Mouse (Mus musculus) embryonic facial prominence, embryonic 11.5 days (tissue): ENCODE measurements around the gene Slamf8. TPM values are rescaled to one million over a fixed set of nuclear protein-coding genes. Genes with fewer than 3 reads are reported as not detected.
A peak's percentile ranks its signal among the peaks of the same experiment; 100 is the strongest.

Source experiments
- ATAC-seq: fragments of 200-750 bp; cut with Nextera tagmentation; replicated peaks from 2 replicates; pipeline ENCODE4 v1.8.0; 2017; ENCODE audit warnings: low read depth; ENCODE audit not compliant: insufficient number of reproducible peaks, low FRiP score, low TSS enrichment
- DNase-seq: peaks from one replicate; pipeline ENCODE4 v3.0.0-alpha.2; 2015; ENCODE audit warnings: low spot score
- H3K27ac ChIP-seq: fragments of 300-500 bp; sonication (generic); replicated peaks from 2 replicates; pipeline ENCODE4 v1.5.1; 2014; ENCODE audit warnings: mild to moderate bottlenecking, low read depth, low read length, control low read depth
- H3K27me3 ChIP-seq: fragments of 300-500 bp; sonication (generic); 2 replicates; pipeline ENCODE4 v1.6.1; 2014; ENCODE audit warnings: mild to moderate bottlenecking, low read length, moderate library complexity, mixed read lengths; ENCODE audit not compliant: control insufficient read depth, insufficient read depth
- H3K36me3 ChIP-seq: fragments of 300-500 bp; sonication (generic); replicated peaks from 2 replicates; pipeline ENCODE4 v1.6.1; 2014; ENCODE audit warnings: low read depth, mild to moderate bottlenecking, low read length, moderate library complexity, mixed read lengths; ENCODE audit not compliant: control insufficient read depth, insufficient read depth
- H3K4me1 ChIP-seq: fragments of 300-500 bp; sonication (generic); 2 replicates; pipeline ENCODE4 v1.6.1; 2014; ENCODE audit warnings: low read length, mixed read lengths; ENCODE audit not compliant: control insufficient read depth, insufficient read depth
- H3K4me2 ChIP-seq: fragments of 300-500 bp; sonication (generic); 2 replicates; pipeline ENCODE4 v1.6.1; 2014; ENCODE audit warnings: low read depth, mild to moderate bottlenecking, control low read depth, low read length, moderate library complexity
- H3K4me3 ChIP-seq: fragments of 300-500 bp; sonication (generic); 2 replicates; pipeline ENCODE4 v1.5.1; 2014; ENCODE audit warnings: low read depth, low read length, control low read depth
- H3K9ac ChIP-seq: fragments of 300-500 bp; sonication (generic); replicated peaks from 2 replicates; pipeline ENCODE4 v1.6.1; 2014; ENCODE audit warnings: mild to moderate bottlenecking, control low read depth, low read length
- H3K9me3 ChIP-seq: fragments of 300-500 bp; sonication (generic); replicated peaks from 2 replicates; pipeline ENCODE4 v1.6.1; 2016; ENCODE audit warnings: mild to moderate bottlenecking, low read length, inconsistent platforms, mixed read lengths; ENCODE audit not compliant: control insufficient read depth
- WGBS: fragments of 180-500 bp; shearing (Covaris S2); extraction: QIAGEN DNeasy Blood & Tissue Kit; methylation state at CpG from one replicate; pipeline ENCODE4 v1.1.7; 2014; 5-methylcytosine and 5-hydroxymethylcytosine counted together
- polyA plus RNA-seq: library from polyadenylated mRNA; unstranded; fragments of >200 nt; fragmentation: Nextera tagmentation; extraction: Ambion mirVana; gene quantifications from 2 replicates; pipeline ENCODE4 v1.2.1, GENCODE M21; 2014

The Slamf8 gene
- polyA plus RNA-seq, 1 experiment from 2014 or later = not detected

DNA sequence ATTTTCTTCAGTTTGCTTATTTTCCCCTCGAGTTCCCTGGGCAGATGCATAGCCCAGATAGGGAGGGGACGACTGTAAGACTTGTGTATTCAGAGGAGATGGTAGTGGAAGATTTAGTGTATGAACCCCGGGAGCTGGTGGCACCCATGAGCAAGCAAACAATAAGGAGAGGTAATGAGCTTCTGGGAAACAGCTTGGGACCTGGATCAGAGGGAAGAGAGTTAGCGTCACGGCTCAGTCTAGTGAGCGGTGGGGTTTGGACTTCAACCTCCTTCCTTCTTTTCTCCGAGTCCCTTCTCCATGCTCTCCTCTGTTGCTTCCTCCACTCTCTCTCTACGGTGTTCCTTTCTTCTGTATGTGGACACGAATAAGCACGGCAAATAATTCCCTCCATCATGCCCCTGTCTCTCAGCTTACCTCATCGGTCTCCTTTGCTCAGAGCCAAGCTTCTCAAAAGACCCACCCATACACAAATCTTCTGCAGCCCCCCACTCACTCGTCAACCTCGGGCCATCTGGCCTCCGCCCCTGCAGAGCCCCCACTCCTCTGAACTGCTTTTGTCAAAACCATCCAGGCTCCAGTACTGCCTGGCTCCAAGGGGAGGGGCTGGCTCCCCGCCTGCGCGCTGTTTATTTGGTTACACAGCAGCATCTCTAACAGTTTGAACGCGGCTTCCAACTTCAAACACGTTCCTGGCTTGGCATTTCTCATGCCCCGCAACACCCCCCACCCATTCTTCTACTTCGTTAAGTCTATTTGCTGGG is 26.4 kb upstream of the Slamf8 start:
- Histone ChIP-seq H3K36me3 (no peaks in the 10 kb centered on the region), H3K27ac (0 out of 2 replicates have a peak overlapping the region, but pooled peaks have one; percentile 28), H3K4me1 (0 out of 2 replicates have a peak, but pooled peaks cover 3% of the 10 kb centered on the region), H3K9ac (peak overlapping the region; percentile 37; the same call in 1 of the 2 replicates), H3K4me2 (peak overlapping the region; percentile 53), H3K4me3 (peak overlapping the region; percentile 26), H3K9me3 (no peaks in the 10 kb centered on the region), H3K27me3 (no peaks in the 10 kb centered on the region)
- WGBS = 19% methylated on average over 22 of the region's 22 CpGs
- 0 out of 2 replicates have a peak, but pooled peaks have one; percentile 57 for ATAC-seq
- peak; percentile 45 for DNase-seq

DNA sequence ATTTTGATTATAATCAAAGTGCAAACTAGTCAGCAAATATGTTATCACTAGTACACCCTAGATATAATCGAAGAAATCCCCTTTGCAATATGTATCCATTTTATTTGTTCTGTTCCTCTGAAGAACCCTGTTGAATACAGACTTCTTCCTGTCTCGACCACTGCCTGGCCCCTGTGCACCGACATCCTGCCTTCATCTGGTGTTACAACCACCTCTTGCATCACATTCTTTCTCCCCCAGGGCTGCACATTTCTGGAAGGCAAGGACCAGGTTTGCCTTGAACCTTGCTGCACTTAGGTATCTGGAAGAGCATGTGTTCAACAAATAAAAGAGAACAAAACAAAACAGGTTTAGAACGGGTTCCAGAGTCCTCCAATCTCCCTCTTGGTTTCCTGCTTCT is 25.0 kb upstream of the Slamf8 start:
- DNase-seq (no peak), ATAC-seq (no peak)
- Histone ChIP-seq H3K4me1 (0 out of 2 replicates have a peak, but pooled peaks cover 3% of the 10 kb centered on the region), H3K9ac (no peak overlapping the region), H3K36me3 (no peaks in the 10 kb centered on the region), H3K4me3 (no peak overlapping the region), H3K27me3 (no peaks in the 10 kb centered on the region), H3K27ac (no peak overlapping the region), H3K9me3 (no peaks in the 10 kb centered on the region), H3K4me2 (no peak overlapping the region)
- 75% methylated on average over 4 of the region's 4 CpGs for WGBS

DNA sequence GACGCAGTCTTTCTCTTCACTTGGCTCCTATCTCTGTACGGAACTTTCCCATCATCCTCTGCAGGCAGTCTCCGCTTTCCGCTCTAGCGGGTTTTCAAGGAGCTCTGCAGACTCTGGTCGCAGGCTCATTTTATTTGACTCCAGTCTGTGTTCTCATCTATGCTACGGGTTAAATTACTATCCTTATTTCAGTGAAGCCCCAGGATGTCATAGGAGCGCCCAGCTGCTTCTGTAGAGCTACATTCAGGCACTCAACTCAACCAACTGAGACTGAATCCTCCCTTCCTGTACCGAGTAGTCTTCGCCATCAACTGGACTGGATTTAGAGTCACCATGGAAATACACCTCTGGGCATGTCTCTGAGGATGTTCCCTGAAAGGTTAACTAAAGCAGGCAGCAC is 24.3 kb upstream of the Slamf8 start:
- WGBS = 85% methylated on average over 10 of the region's 10 CpGs
- no peak overlapping the region for H3K9ac ChIP-seq
- H3K27ac ChIP-seq = no peak overlapping the region
- no peak overlapping the region for H3K4me3 ChIP-seq
- 0 out of 2 replicates have a peak, but pooled peaks cover 3% of the 10 kb centered on the region for H3K4me1 ChIP-seq
- DNase-seq (no peak), ATAC-seq (no peak)
- no peaks in the 10 kb centered on the region for H3K9me3 ChIP-seq
- H3K27me3 ChIP-seq = no peaks in the 10 kb centered on the region
- no peaks in the 10 kb centered on the region for H3K36me3 ChIP-seq
- H3K4me2 ChIP-seq = no peak overlapping the region

DNA sequence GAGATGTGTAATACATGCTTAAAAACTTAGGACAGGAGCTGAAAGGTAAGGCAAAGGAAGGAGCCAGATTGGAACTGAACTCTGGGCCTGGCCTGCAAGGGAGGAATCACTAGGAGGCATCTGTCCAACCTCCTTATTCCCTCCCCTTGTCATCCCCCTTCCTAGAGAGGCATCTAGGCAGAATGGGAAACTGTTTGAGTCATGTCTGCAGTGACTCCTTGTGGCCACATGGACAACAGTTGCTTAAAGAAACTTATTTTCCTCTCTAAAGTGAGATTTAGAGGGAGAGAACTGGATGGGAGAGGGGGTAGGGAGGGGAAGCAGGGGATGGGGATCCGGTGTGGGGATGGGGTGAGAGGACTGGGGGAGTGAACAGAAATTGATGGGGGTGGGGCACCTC is 22.4 kb upstream of the Slamf8 start:
- Histone ChIP-seq H3K27ac (no peak overlapping the region), H3K4me3 (no peak overlapping the region), H3K27me3 (no peaks in the 10 kb centered on the region), H3K9ac (no peak overlapping the region), H3K4me2 (no peak overlapping the region), H3K4me1 (0 out of 2 replicates have a peak, but pooled peaks cover 3% of the 10 kb centered on the region), H3K9me3 (no peaks in the 10 kb centered on the region), H3K36me3 (no peaks in the 10 kb centered on the region)
- no peak for DNase-seq
- ATAC-seq = no peak
- WGBS = 43% methylated on average over 1 of the region's 1 CpGs

DNA sequence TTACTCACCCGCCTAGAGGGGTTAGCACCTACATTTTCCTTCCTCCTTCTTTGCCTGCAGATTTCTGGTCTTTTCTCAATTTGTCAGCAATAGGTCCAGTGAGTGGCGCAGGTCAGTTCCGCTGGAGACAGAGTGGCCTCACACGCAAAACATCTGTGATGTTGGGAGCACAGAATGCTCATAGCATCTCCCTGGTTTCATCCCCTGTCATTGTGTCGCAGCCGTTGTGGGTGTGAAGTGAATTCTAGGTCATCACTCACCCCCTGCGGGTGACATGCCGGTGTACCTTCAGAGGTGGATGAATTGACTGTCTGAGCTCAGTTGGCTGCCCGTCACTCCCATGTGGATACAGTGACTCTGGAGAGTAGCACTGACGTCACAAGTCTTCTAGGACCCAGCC is 20.9 kb upstream of the Slamf8 start:
- Histone ChIP-seq H3K4me3 (no peak overlapping the region), H3K9me3 (no peaks in the 10 kb centered on the region), H3K27ac (no peak overlapping the region), H3K27me3 (no peaks in the 10 kb centered on the region), H3K9ac (no peak overlapping the region), H3K4me2 (no peak overlapping the region), H3K4me1 (no peaks in the 10 kb centered on the region), H3K36me3 (no peaks in the 10 kb centered on the region)
- ATAC-seq = no peak
- 85% methylated on average over 10 of the region's 10 CpGs for WGBS
- no peak for DNase-seq

DNA sequence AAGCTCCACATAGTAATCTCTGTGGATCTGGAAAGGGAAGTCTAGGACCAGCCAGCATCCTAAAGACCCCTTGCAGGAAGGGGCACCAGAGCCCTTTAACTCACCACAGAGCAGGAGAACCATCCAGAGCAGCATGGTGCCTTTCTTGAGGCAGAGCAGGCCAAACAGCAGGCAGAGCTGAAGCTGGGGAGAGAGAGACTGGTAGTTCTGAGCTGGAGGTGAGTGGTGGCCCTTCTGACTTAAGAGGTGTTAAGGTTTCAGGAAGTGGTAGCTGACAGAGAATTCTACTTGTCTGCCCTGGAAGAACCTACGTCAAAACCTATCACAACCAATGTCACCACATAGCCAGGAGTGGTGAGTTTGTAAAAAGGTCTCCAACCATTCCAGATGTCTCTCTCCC is 12.0 kb upstream of the Slamf8 start, which contains the start of gene Fcrl6:
Gene Fcrl6 (minus strand): TSS at position 226 of the 400 bp plus-strand sequence.
- H3K27ac ChIP-seq = no peak within 1 kb of the TSS
- ATAC-seq (no peak), DNase-seq (no peak)
- H3K9me3 ChIP-seq = no peaks in the 10 kb centered on the region
- no peaks in the 10 kb centered on the region for H3K36me3 ChIP-seq
- H3K4me2 ChIP-seq = no peak within 1 kb of the TSS
- no peaks in the 10 kb centered on the region for H3K27me3 ChIP-seq
- H3K4me3 ChIP-seq = no peak within 1 kb of the TSS
- WGBS = 87% methylated on average over 1 of the region's 1 CpGs
- H3K4me1 ChIP-seq = no peaks in the 10 kb centered on the region
- no peak within 1 kb of the TSS for H3K9ac ChIP-seq

DNA sequence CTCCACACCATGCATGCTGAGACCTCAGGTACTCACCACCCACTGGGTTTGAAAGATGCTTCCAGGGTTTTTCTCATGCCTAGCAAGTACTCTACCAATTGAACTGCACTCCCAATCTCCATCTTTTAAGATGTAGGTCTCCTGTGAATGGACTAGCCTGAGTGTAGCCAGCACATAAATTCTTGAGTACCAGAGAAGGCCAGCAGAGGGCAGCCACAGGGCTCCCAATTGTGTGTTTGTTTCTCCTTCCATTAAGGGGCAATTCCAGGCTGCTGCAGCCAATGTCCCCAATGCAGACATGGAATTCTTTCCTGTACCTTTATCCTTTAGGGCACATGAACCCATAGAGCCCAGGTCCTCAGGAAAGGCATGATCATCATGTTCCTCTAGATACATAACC is 4.1 kb upstream of the Slamf8 start:
- no peak overlapping the region for H3K4me3 ChIP-seq
- H3K9me3 ChIP-seq = no peaks in the 10 kb centered on the region
- ATAC-seq (no peak), DNase-seq (peak; percentile 75)
- H3K36me3 ChIP-seq = no peaks in the 10 kb centered on the region
- H3K4me1 ChIP-seq = no peaks in the 10 kb centered on the region
- no peak overlapping the region for H3K9ac ChIP-seq
- H3K27ac ChIP-seq = no peak overlapping the region
- no peak overlapping the region for H3K4me2 ChIP-seq
- H3K27me3 ChIP-seq = no peaks in the 10 kb centered on the region

DNA sequence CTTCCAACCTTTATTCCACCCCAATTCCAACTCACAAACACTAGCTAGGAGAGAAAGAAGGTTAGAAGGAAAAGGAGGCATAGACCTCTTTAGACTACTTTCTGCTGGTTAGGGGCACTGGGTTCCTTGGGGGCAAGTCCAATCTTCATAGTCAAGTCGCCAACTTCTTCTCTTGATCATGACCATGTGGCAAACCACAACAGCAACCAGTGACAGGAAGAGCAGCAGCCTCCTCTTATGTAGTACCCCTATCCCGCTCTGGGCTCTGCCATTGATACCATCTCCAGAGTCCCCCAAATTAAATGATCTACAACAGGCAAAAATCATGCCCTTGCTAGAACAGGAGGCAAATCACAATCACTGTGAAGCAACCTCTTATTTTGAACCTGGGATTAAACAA is 3.6 kb upstream of the Slamf8 start:
- no peak overlapping the region for H3K4me2 ChIP-seq
- DNase-seq = no peak
- H3K9ac ChIP-seq = no peak overlapping the region
- no peaks in the 10 kb centered on the region for H3K4me1 ChIP-seq
- no peaks in the 10 kb centered on the region for H3K36me3 ChIP-seq
- H3K9me3 ChIP-seq = no peaks in the 10 kb centered on the region
- H3K27ac ChIP-seq = no peak overlapping the region
- H3K4me3 ChIP-seq = no peak overlapping the region
- ATAC-seq = no peak
- H3K27me3 ChIP-seq = no peaks in the 10 kb centered on the region
- WGBS = 90% methylated on average over 2 of the region's 2 CpGs
